Mouse (Mus musculus) myocyte (in vitro differentiated cells): ENCODE measurements around the gene Hip1. TPM values are rescaled to one million over a fixed set of nuclear protein-coding genes. Genes with fewer than 3 reads are reported as not detected.

Source experiments
- H3K27me3 ChIP-seq: one replicate; pipeline ENCODE4 v1.6.1; 2011; ENCODE audit not compliant: control insufficient read depth, insufficient read depth, insufficient read length
- H3K36me3 ChIP-seq: one replicate; pipeline ENCODE4 v1.6.1; 2011; ENCODE audit not compliant: control insufficient read depth, insufficient read depth
- H3K4me2 ChIP-seq: one replicate; pipeline ENCODE4 v1.6.1; 2011; ENCODE audit warnings: low read depth, control low read depth
- H3K4me3 ChIP-seq: one replicate; pipeline ENCODE4 v1.5.1; 2011; ENCODE audit warnings: mild to moderate bottlenecking, control low read depth, moderate library complexity
- H3K79me2 ChIP-seq: one replicate; pipeline ENCODE4 v1.6.1; 2011; ENCODE audit not compliant: control insufficient read depth, insufficient read depth
- H3ac ChIP-seq: one replicate; pipeline ENCODE4 v1.6.1; 2011; ENCODE audit not compliant: control insufficient read depth, insufficient read length
- CEBPB ChIP-seq: IDR thresholded peaks from 2 replicates; pipeline ENCODE4 v1.6.1; 2011; ENCODE audit warnings: mild to moderate bottlenecking, moderate library complexity; ENCODE audit not compliant: poor library complexity, insufficient read depth, severe bottlenecking
- E2F4 ChIP-seq: IDR thresholded peaks from one replicate; pipeline ENCODE4 v1.6.1; 2011; ENCODE audit warnings: mild to moderate bottlenecking, control low read depth, moderate library complexity; ENCODE audit not compliant: insufficient read depth
- MAX ChIP-seq: IDR thresholded peaks from one replicate; pipeline ENCODE4 v1.6.1; 2011; ENCODE audit warnings: low read depth, mild to moderate bottlenecking, control low read depth
- MYOD1 ChIP-seq, 3 experiments: IDR thresholded peaks; one replicate each; pipeline ENCODE4 v1.6.1; 2011; ENCODE audit warnings: control low read depth in 2 of 3, low read depth in 2 of 3, mild to moderate bottlenecking in 2 of 3, moderate library complexity in 1 of 3; ENCODE audit not compliant: insufficient read length in 2 of 3, control insufficient read depth in 1 of 3
- MYOG ChIP-seq, 3 experiments: IDR thresholded peaks; one replicate each; pipeline ENCODE4 v1.6.1; 2011; ENCODE audit warnings: control low read depth in 2 of 3, low read depth in 2 of 3, mild to moderate bottlenecking in 2 of 3; ENCODE audit not compliant: insufficient read length in 2 of 3, control insufficient read depth in 1 of 3, insufficient read depth in 1 of 3
- POLR2A ChIP-seq: IDR thresholded peaks from one replicate; pipeline ENCODE4 v1.6.1; 2011; ENCODE audit warnings: low read depth, mild to moderate bottlenecking, control low read depth, moderate library complexity; ENCODE audit not compliant: insufficient read length
- POLR2AphosphoS2 ChIP-seq: IDR thresholded peaks from one replicate; pipeline ENCODE4 v1.6.1; 2011; ENCODE audit warnings: low read depth, control low read depth; ENCODE audit not compliant: insufficient read length
- REST ChIP-seq: IDR thresholded peaks from one replicate; pipeline ENCODE4 v1.6.1; 2011; ENCODE audit warnings: mild to moderate bottlenecking, control low read depth, moderate library complexity; ENCODE audit not compliant: insufficient read depth, insufficient read length
- SRF ChIP-seq: IDR thresholded peaks from one replicate; pipeline ENCODE4 v1.6.1; 2011; ENCODE audit warnings: low read depth; ENCODE audit not compliant: control insufficient read depth, insufficient read length
- TCF12 ChIP-seq: IDR thresholded peaks from one replicate; pipeline ENCODE4 v1.6.1; 2011; ENCODE audit warnings: mild to moderate bottlenecking, control low read depth; ENCODE audit not compliant: poor library complexity, insufficient read depth, severe bottlenecking
- TCF3 ChIP-seq: IDR thresholded peaks from one replicate; pipeline ENCODE4 v1.6.1; 2011; ENCODE audit warnings: low read depth, control low read depth; ENCODE audit not compliant: insufficient read length
- USF1 ChIP-seq: IDR thresholded peaks from one replicate; pipeline ENCODE4 v1.6.1; 2011; ENCODE audit warnings: low read depth, mild to moderate bottlenecking, control low read depth, moderate library complexity
- polyA plus RNA-seq: library from polyadenylated mRNA; unstranded; fragments of >200 nt; fragmentation: generic; extraction: Trizol; gene quantifications from one replicate; pipeline ENCODE4 v1.2.1, GENCODE M21; 2012; ENCODE audit warnings: missing spikeins

Hip1 gene
- polyA plus RNA-seq, 1 experiment = 65.2 TPM

- Histone ChIP-seq H3ac (no peak overlapping the region), H3K27me3 (no peaks in the 10 kb centered on the region), H3K4me3 (no peak overlapping the region), H3K36me3 (peaks cover 17% of the 10 kb centered on the region), H3K4me2 (no peak overlapping the region), H3K79me2 (no peaks in the 10 kb centered on the region)
- TF ChIP-seq MYOD1 (IDR thresholded peaks at IDR 0.05; ENCODE audit: control insufficient read depth in 1 of 3, insufficient read length in 2 of 3, low read depth in 2 of 3) (peak in 2 of 3 experiments; percentile 64 to 69), TCF12 (peak; percentile 12), TCF3 (no peak), E2F4 (no peak), MYOG (IDR thresholded peaks at IDR 0.05; ENCODE audit: control insufficient read depth in 1 of 3, insufficient read depth in 1 of 3, insufficient read length in 2 of 3, low read depth in 2 of 3) (peak in 1 of 3 experiments; percentile 59)
Observed at GRCm38 (mm10) chr5:135531306-135531845, 13.5 kb downstream of the Hip1 start.

DNA sequence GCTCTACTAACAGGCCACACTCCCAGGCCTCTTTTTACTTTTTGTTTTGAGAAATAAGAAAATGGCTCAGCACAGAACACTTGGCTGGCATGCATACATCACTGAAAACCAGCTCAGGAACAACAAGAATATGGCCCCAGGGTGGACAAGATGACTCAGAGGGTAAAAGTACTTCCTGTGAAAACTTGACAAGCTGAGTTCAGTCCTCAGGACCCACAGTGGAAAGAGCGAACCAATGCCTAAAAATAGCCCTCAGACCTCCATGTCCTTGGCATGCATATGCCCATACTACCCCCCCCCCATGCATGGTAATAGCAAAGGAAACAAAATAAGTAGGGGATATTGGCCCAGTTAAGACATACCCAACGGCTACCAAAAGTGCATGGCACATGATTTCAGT, 15.0 kb downstream of the Hip1 start:
- no peaks in the 10 kb centered on the region for H3K27me3 ChIP-seq
- H3K79me2 ChIP-seq = no peaks in the 10 kb centered on the region
- H3K4me2 ChIP-seq = no peak overlapping the region
- H3ac ChIP-seq = no peak overlapping the region
- TF ChIP-seq E2F4 = no peak
- TF ChIP-seq MYOG (IDR thresholded peaks at IDR 0.05; ENCODE audit: control insufficient read depth in 1 of 3, insufficient read depth in 1 of 3, insufficient read length in 2 of 3, low read depth in 2 of 3) = no peak
- peaks cover 17% of the 10 kb centered on the region for H3K36me3 ChIP-seq
- no peak overlapping the region for H3K4me3 ChIP-seq

GRCm38 (mm10) chr5:135529310-135529709, 15.6 kb downstream of the Hip1 start:
- Histone ChIP-seq H3K27me3 (no peaks in the 10 kb centered on the region), H3K79me2 (no peaks in the 10 kb centered on the region), H3K4me2 (no peak overlapping the region), H3K36me3 (peaks cover 17% of the 10 kb centered on the region), H3K4me3 (no peak overlapping the region), H3ac (no peak overlapping the region)
- no peak for TF ChIP-seq MAX

GRCm38 (mm10) chr5:135527986-135528385, 16.9 kb downstream of the Hip1 start:
- Histone ChIP-seq H3ac (no peak overlapping the region), H3K4me2 (no peak overlapping the region), H3K36me3 (peaks cover 15% of the 10 kb centered on the region), H3K4me3 (no peak overlapping the region), H3K79me2 (no peaks in the 10 kb centered on the region), H3K27me3 (no peaks in the 10 kb centered on the region)
- no peak for TF ChIP-seq MYOD1 (IDR thresholded peaks at IDR 0.05; ENCODE audit: control insufficient read depth in 1 of 3, insufficient read length in 2 of 3, low read depth in 2 of 3)
- no peak for TF ChIP-seq MAX
- no peak for TF ChIP-seq CEBPB
- no peak for TF ChIP-seq REST
- TF ChIP-seq POLR2A = no peak
- TF ChIP-seq E2F4 = no peak
- no peak for TF ChIP-seq POLR2AphosphoS2
- TF ChIP-seq USF1 = no peak
- TF ChIP-seq MYOG (IDR thresholded peaks at IDR 0.05; ENCODE audit: control insufficient read depth in 1 of 3, insufficient read depth in 1 of 3, insufficient read length in 2 of 3, low read depth in 2 of 3) = no peak

DNA sequence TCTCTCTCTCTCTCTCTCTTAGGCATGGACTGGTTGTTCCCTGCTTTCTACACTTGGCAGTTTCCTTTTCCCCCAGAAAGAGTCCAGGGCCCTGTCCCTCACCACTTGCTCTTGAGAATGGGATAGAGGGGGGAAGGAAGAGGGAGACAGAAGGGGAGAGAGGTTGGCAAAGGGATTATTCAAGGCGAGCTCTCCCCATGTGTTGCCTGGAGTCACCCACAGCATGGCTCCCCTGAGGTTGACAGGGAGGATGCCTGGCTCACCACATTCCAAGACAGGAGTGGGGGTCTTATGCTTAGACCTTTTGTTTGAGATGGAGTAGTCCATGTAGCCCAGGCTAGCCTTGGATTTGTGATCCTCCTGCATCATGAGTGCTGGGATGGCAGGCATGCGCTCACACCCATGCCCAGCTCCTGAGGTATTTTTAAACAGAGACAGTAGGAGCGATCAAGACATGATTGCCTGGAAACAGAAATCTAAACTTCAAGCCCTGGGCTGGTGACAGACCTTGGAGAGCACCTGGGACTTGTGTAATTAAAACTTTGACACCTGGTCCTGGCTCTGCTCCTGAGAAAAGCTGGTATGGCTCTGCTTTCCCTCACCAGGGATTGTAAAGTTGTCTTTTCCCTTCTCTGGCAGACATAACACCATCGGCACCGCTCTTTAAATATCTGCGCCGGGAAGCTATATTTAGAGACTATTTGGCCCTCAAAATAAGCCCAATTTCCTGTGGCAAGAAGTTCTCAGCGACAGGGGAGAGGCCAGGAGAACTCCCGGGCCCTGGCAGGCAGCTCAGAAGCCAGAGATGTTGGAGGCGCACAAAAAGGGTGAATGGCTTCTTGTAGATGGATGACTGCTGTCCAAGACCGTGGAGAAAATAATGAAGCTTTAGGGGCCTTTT, 20.0 kb downstream of the Hip1 start:
- Histone ChIP-seq H3K4me3 (no peak overlapping the region), H3K79me2 (peaks cover 7% of the 10 kb centered on the region), H3K4me2 (peak overlapping the region; percentile 8), H3ac (no peak overlapping the region), H3K36me3 (peaks cover 10% of the 10 kb centered on the region), H3K27me3 (no peaks in the 10 kb centered on the region)
- TF ChIP-seq POLR2AphosphoS2 (no peak), USF1 (no peak), MAX (no peak), SRF (no peak), MYOG (IDR thresholded peaks at IDR 0.05; ENCODE audit: control insufficient read depth in 1 of 3, insufficient read depth in 1 of 3, insufficient read length in 2 of 3, low read depth in 2 of 3) (no peak), E2F4 (no peak), CEBPB (no peak), REST (no peak), POLR2A (no peak), MYOD1 (IDR thresholded peaks at IDR 0.05; ENCODE audit: control insufficient read depth in 1 of 3, insufficient read length in 2 of 3, low read depth in 2 of 3) (no peak), TCF3 (no peak)
